Mouse (Mus musculus) embryonic facial prominence, embryonic 10.5 days (tissue): ENCODE data around the gene Lrrc8e. TPM values are rescaled to one million over a fixed set of nuclear protein-coding genes. Genes with fewer than 3 reads are reported as not detected.

ENCODE experiments used
- DNase-seq: peaks from one replicate; pipeline ENCODE4 v3.0.0-alpha.2; 2017; ENCODE audit warnings: low spot score
- H3K27ac ChIP-seq: fragments of 300-500 bp; sonication (generic); replicated peaks from 2 replicates; pipeline ENCODE4 v1.5.1; 2016; ENCODE audit warnings: mild to moderate bottlenecking
- H3K27me3 ChIP-seq: fragments of 300-500 bp; sonication (generic); replicated peaks from 2 replicates; pipeline ENCODE4 v1.6.1; 2016; ENCODE audit warnings: low read depth, mild to moderate bottlenecking; ENCODE audit not compliant: poor library complexity, severe bottlenecking
- H3K36me3 ChIP-seq: fragments of 300-500 bp; sonication (generic); replicated peaks from 2 replicates; pipeline ENCODE4 v1.6.1; 2016; ENCODE audit warnings: mild to moderate bottlenecking, moderate library complexity
- H3K4me1 ChIP-seq: fragments of 300-500 bp; sonication (generic); 2 replicates; pipeline ENCODE4 v1.6.1; 2016
- H3K4me3 ChIP-seq: fragments of 300-500 bp; sonication (generic); 2 replicates; pipeline ENCODE4 v1.5.1; 2016; ENCODE audit warnings: mild to moderate bottlenecking, moderate library complexity
- H3K9me3 ChIP-seq: fragments of 300-500 bp; sonication (generic); 2 replicates; pipeline ENCODE4 v1.6.1; 2016; ENCODE audit warnings: mild to moderate bottlenecking
- WGBS: fragments of 180-500 bp; shearing (Covaris S2); methylation state at CpG from one replicate; pipeline ENCODE4 v1.1.7; 2016; 5-methylcytosine and 5-hydroxymethylcytosine counted together
- polyA plus RNA-seq: library from polyadenylated mRNA; unstranded; fragments of >200 nt; fragmentation: Nextera tagmentation; extraction: Ambion mirVana; gene quantifications from 2 replicates; pipeline ENCODE4 v1.2.1, GENCODE M21; 2016

Lrrc8e gene
- polyA plus RNA-seq = 0.49 and 0.56 TPM in 2 replicates

DNA sequence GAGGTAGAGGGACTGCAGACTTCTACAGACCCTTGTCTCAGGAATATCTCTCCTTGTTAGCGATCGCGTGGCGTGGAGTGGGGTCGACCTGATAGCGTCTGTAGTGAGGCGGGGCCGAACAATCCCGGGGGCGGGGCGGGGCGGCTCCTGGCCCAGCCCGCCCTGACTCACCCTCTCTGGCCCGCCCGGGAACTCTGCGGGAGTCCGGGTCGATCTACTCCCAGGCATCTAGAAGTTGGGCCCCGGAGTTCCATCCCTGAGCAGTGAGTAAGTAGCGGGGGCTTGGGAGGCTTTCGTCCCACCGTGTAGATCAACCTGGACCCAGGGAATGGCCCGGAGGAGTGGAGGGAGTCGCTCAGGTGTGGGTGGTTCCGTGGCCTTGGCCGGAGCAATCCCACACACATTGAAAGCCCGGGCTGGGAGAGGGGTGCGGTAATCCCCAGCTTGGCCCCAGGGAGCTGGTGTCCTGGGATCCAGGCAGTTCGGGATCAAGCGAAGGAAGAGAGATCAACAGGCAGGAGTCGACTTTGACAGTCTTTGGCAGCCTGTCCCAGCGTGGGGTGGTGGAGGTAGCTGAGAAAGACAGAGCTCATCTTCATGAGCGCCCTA is at the start of gene Lrrc8e:
Lrrc8e (plus strand) TSS at position 89 of the 609 bp plus-strand sequence.
- peaks cover 6% of the 10 kb centered on the region for H3K4me1 ChIP-seq
- no peak within 1 kb of the TSS for H3K27ac ChIP-seq
- no peaks in the 10 kb centered on the region for H3K36me3 ChIP-seq
- peak within 1 kb of the TSS; percentile 49 for H3K4me3 ChIP-seq
- peak; percentile 19 for DNase-seq
- H3K27me3 ChIP-seq = peaks cover 59% of the 10 kb centered on the region
- WGBS = 3% methylated on average over 33 of the region's 33 CpGs
- H3K9me3 ChIP-seq = no peaks in the 10 kb centered on the region

DNA sequence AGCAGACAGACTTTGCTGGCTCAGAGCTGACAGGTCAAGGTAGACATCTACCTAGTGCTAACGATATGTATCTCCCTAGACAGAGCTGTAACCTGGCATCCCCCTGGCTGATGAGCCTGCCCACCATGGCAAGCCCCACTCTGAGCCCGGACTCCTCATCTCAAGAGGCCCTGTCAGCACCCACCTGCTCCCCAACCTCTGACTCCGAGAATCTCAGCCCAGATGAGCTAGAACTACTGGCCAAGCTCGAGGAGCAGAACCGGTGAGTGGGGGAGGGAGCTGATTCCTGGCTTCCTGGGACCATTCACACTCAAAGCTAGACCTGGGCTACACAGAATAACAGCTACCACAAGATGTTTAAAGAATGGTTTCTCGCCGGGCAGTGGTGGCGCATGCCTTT is 43.2 kb upstream of the Lrrc8e start:
- no peaks in the 10 kb centered on the region for H3K4me1 ChIP-seq
- no peak overlapping the region for H3K4me3 ChIP-seq
- 82% methylated on average over 8 of the region's 8 CpGs for WGBS
- no peaks in the 10 kb centered on the region for H3K27me3 ChIP-seq
- no peaks in the 10 kb centered on the region for H3K9me3 ChIP-seq
- no peak overlapping the region for H3K27ac ChIP-seq
- DNase-seq = no peak
- peaks cover 30% of the 10 kb centered on the region for H3K36me3 ChIP-seq

DNA sequence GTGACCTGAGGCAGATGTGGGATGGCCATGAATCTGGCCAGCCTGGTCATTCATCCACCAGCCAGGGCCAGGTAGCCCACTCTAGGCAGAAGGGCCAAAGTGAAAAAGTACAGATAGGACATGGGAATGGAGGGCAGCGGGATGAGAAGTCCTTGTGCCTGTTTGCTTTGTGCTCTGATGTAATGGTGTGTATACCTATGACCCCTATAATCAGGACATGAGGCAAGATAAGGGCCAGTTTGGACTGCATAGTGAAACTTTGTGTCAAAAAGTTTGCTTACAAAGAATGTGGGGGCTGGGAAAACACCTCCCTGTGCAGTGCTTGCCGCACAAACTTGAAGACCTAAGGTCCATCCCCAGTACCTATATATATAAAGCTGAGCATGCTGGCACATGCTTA is 40.5 kb upstream of the Lrrc8e start:
- Histone ChIP-seq H3K27me3 (no peaks in the 10 kb centered on the region), H3K4me3 (no peak overlapping the region), H3K9me3 (no peaks in the 10 kb centered on the region), H3K27ac (no peak overlapping the region), H3K4me1 (no peaks in the 10 kb centered on the region), H3K36me3 (peaks cover 30% of the 10 kb centered on the region)
- no peak for DNase-seq
- 97% methylated on average over 2 of the region's 2 CpGs for WGBS

DNA sequence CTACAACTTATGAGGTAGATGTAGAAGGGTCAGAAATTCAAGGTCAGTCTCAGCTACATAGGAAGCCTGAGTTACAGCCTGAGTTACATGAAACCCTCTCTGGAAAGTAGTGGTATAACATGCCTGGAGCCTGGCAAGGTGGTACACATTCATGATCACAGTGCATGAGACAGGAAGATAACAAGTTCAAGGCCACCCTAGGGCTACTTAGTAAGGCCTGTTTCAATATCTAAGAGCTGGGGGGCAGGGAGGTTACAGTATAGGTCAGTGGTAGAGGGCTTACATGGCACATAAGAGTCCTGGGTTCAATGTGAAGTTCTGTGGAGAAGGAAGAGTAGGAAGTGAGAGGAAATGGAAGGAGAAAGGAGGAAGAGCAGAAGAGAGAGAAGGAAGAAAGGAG is 38.0 kb upstream of the Lrrc8e start:
- H3K4me3 ChIP-seq = no peak overlapping the region
- no peaks in the 10 kb centered on the region for H3K9me3 ChIP-seq
- DNase-seq = no peak
- peaks cover 15% of the 10 kb centered on the region for H3K4me1 ChIP-seq
- H3K27ac ChIP-seq = no peak overlapping the region
- no peaks in the 10 kb centered on the region; the same call in 1 of the 2 replicates for H3K27me3 ChIP-seq
- peaks cover 30% of the 10 kb centered on the region for H3K36me3 ChIP-seq

DNA sequence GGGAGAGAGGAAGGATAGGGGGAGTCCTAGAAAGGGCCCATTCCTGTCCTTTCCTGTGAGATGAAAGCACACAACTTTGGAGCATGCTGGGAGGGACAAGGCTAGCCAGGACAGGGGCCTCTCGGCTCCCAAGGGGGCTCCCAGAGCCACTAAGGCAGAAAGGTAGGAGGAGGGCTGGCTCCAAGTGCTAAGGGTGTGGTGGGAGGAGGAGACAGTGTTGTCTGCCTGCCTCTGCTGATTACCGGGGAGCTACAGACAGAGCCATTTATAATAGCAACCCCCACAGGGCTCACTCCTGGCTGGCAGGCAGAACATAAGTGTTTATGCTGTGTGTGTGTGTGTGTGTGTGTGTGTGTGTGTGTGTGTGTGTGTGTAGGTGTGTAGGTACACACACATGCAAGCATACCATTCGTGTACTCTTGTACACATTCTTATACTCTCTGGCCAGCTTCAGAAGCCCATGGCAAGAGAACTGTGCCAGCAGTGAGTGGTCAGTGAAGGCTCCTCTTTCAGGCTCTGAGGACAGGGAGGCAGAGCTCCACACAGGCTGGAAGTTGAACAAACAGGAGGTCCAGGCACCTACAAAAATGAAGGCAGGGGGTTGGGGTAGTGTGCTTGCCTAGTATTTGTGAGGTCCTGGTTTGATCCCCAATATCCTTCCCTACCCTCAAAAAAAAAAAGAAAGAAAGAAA is 37.5 kb upstream of the Lrrc8e start:
- no peak for DNase-seq
- H3K27ac ChIP-seq = no peak overlapping the region
- no peak overlapping the region for H3K4me3 ChIP-seq
- peaks cover 5% of the 10 kb centered on the region for H3K27me3 ChIP-seq
- WGBS = 40% methylated on average over 3 of the region's 3 CpGs
- H3K36me3 ChIP-seq = peaks cover 29% of the 10 kb centered on the region
- peaks cover 16% of the 10 kb centered on the region for H3K4me1 ChIP-seq
- H3K9me3 ChIP-seq = no peaks in the 10 kb centered on the region

DNA sequence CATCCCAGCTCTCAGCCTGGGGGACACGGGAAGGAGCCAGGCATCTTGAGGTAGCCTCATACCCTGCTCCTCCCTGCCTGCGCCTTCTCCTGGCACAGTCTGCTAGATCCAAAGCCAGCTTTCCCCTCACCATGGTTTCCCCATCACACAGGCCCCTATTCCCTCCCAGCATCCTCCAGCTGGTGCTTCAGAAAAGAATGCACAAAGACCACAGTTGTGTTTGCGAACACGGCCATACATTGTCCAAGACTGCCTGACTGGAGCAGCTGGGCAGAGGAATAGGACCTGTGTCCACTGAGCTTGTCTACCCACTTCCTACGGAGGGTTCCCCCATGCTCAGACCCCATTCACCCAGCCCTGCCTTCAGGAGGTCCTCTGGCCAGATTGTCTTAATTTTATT is 34.3 kb upstream of the Lrrc8e start:
- WGBS = 53% methylated on average over 5 of the region's 5 CpGs
- H3K4me1 ChIP-seq = peaks cover 16% of the 10 kb centered on the region
- H3K27ac ChIP-seq = no peak overlapping the region
- peaks cover 12% of the 10 kb centered on the region for H3K27me3 ChIP-seq
- H3K36me3 ChIP-seq = peaks cover 4% of the 10 kb centered on the region
- H3K4me3 ChIP-seq = no peak overlapping the region
- no peaks in the 10 kb centered on the region for H3K9me3 ChIP-seq
- DNase-seq = no peak

DNA sequence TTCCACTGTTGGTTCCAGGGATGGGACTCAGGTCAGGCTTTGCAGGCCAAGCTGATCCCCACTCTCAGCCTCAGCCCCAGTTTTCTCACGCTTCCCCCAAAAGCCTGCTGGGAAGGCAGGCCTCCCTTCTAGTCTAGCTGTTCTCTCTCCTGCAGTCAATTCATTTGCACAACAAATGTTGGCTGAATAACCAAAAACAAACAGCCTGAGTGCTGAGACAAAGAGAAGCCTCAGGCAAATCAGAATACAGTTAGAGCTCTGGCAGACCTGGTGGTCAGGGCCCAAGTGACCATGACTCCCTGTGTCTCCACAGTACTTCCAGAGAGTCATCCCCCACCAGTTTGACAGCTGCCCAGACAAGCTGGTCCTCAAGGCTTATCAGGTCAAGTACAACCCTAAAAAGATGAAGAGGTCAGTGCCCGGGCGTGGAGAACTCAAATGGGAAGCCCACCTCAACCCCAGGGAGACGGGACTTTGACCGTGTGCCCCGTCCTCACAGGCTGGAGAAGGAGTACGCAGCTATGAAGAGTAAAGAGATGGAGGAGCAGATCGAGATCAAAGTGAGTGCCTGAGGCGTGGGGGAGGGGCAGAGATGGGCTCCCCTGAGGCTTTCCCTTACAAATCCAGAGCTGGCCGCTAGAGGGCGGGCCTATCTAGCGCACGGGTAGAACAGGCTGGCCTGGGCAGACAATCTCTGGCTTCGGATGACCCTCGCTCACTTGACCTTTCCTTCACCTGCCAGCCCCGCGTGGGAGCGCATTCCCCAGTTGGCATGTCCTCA is 33.6 kb upstream of the Lrrc8e start:
- DNase-seq = peak; percentile 87
- peak overlapping the region; percentile 29; the same call in 1 of the 2 replicates for H3K4me3 ChIP-seq
- H3K9me3 ChIP-seq = no peaks in the 10 kb centered on the region
- 6% methylated on average over 18 of the region's 18 CpGs for WGBS
- H3K27me3 ChIP-seq = peaks cover 12% of the 10 kb centered on the region
- H3K36me3 ChIP-seq = no peaks in the 10 kb centered on the region
- peaks cover 16% of the 10 kb centered on the region for H3K4me1 ChIP-seq
- H3K27ac ChIP-seq = peak overlapping the region; percentile 46

DNA sequence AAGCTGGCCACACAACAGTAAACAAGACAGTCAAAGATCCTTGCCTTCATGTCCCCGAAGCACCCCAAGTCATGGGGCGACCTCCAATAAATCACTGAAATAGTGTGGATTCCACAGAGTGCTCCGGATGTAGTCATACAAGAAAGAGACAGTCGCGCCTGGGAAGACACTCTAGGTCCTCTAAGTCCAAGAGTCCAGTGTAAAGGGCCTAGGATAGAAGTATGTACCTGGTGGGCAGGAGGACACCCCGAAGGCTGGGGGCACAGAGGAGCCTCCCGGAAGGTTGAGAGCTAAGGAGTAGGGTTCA is 33.1 kb upstream of the Lrrc8e start:
- Histone ChIP-seq H3K27me3 (peaks cover 12% of the 10 kb centered on the region), H3K4me3 (no peak overlapping the region), H3K4me1 (peaks cover 16% of the 10 kb centered on the region), H3K9me3 (no peaks in the 10 kb centered on the region), H3K36me3 (no peaks in the 10 kb centered on the region), H3K27ac (no peak overlapping the region)
- no peak for DNase-seq
- 56% methylated on average over 7 of the region's 7 CpGs for WGBS

DNA sequence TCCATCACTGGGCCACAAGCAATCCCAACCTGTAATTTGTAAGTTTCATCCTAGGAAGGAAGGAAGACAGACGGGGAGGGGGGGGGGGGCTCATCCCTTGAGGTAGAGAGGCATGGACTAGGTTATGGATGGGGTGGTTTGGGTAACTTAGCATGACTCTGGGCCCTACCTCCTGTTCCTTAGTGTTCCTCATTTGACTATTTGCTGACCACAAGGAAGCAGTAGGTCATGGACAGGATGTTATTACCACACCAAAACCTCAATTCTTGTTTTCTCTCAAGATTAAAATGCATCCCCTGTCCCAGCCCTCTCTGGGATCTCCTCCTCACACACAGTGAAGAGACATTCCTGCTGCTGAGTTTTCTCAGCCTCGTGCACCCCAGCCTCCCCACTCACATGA is 25.3 kb upstream of the Lrrc8e start:
- H3K27ac ChIP-seq = no peak overlapping the region
- H3K27me3 ChIP-seq = peaks cover 48% of the 10 kb centered on the region
- peaks cover 11% of the 10 kb centered on the region for H3K4me1 ChIP-seq
- no peaks in the 10 kb centered on the region; the same call in 1 of the 2 replicates for H3K36me3 ChIP-seq
- H3K4me3 ChIP-seq = no peak overlapping the region
- H3K9me3 ChIP-seq = no peaks in the 10 kb centered on the region
- WGBS = 65% methylated on average over 2 of the region's 2 CpGs
- no peak for DNase-seq

DNA sequence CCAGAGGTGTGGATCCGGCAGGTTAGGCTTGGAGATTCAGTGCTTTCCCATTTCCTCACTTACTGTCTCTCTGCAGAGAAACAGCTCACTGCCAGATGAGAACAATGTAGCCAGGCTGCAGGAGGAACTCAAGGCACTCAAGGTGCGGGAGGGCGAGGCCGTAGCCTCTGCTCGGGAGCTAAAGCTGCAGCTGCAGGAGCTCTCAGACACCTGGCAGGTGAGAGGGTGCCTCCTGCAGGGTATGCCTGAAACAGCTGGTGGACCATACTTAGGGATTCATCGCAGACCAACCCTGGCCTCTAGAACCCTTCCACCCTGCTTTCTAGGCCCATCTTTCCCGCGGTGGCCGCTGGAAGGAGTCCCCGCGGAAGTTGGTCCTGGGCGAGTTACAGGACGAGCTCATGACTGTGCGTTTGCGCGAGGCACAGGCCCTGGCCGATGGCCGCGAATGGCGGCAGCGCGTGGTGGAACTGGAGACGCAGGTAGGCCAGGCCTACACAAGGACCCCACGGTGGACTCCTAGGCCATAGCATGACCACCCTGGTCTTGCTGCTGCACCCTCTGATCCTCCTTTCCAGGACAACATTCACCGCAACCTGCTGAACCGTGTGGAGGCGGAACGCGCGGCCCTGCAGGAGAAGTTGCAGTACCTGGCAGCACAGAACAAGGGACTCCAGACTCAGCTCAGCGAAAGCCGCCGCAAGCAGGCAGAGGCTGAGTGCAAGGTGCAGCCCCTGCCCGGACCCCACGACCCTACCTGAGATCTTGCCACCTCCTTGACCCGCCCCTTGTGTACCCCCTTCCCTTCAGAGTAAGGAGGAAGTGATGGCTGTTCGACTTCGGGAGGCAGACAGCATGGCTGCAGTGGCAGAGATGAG is 21.1 kb upstream of the Lrrc8e start:
- Histone ChIP-seq H3K9me3 (peaks cover 6% of the 10 kb centered on the region), H3K27ac (no peak overlapping the region; the same call in 1 of the 2 replicates), H3K36me3 (peaks cover 16% of the 10 kb centered on the region), H3K4me3 (peak overlapping the region; percentile 39), H3K4me1 (peaks cover 18% of the 10 kb centered on the region), H3K27me3 (peaks cover 87% of the 10 kb centered on the region)
- peak; percentile 46 for DNase-seq
- WGBS = 9% methylated on average over 38 of the region's 38 CpGs

DNA sequence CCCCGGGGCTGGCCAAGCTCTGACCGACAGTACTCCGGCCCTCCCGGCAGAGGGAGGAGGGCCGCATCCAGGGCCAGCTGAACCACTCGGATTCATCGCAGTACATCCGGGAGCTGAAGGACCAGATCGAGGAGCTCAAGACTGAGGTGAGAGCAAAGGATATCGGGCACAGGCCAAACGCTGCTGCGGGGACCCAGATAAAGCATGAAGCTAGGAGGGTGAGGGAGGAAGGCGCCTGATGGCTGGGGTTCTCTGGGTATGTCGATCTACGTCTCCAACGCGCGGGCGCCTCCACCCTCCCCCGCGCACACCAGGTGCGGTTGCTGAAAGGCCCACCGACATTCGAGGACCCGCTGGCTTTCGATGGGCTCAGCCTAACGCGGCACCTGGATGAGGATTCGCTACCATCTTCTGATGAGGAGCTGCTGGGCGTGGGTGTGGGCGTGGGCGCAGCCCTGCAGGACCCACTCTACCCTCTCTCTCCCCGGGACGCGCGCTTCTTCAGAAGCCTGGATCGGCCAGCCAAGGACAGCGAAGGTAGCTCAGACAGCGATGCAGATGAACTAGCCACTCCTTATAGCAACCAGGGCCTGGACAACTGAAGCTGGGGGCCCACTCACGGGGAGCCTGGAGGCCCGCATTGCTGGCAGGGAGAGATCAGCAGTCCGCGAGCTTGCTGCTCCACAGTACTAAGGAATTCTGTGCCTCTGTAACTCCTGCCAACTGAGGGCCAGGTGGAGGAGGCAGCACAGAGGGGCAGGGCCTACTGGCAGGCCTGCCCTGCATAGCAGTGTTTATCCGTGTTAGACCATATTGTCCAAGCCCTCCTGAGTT is 20.2 kb upstream of the Lrrc8e start:
- Histone ChIP-seq H3K4me1 (peaks cover 18% of the 10 kb centered on the region), H3K9me3 (peaks cover 6% of the 10 kb centered on the region), H3K27me3 (peaks cover 95% of the 10 kb centered on the region), H3K27ac (no peak overlapping the region; the same call in 1 of the 2 replicates), H3K36me3 (peaks cover 20% of the 10 kb centered on the region), H3K4me3 (peak overlapping the region; percentile 39)
- WGBS = 4% methylated on average over 44 of the region's 44 CpGs
- DNase-seq = peak; percentile 31
